Mouse (Mus musculus): ENCODE results near the gene Gm11541. TPM values are rescaled to one million over a fixed set of nuclear protein-coding genes. Genes with fewer than 3 reads are reported as not detected.

Gm11541 gene
- polyA plus RNA-seq (2014; fragmentation: Illumina TruSeq; extraction: RNeasy Lipid Tissue Mini Kit (QIAGEN cat#74804); ENCODE audit: low read depth, low replicate concordance) = not detected

GRCm38 (mm10) chr11:94704472-94704871, at the start of gene Gm11541:
Gm11541 (minus strand) TSS chr11:94704499.

DNA sequence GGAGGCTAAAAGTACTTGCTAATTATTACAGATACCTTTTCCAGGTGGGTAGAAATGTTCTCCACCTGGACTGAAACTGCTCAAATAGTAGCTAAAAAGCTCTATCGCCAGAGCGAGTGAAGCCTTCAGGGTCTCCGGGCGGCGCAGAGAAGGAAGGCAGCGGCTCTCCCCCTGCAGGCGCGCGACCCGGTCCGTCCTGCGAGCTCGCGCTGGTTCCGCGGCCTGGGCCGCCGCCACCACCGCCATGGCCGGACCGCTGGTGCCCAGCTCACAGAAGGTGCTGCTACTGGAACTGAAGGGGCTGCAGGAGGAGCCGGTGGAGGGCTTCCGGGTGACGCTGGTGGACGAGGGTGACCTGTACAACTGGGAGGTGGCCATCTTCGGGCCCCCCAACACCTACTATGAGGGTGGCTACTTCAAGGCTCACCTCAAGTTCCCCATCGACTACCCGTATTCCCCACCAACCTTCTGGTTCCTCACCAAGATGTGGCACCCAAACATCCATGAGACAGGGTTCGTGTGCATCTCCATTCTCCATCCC, 37.5 kb upstream of the Gm11541 start, which contains the start of gene Cdc34b:
Gene Cdc34b (plus strand): TSS at position 51 of the 541 bp plus-strand sequence.

GRCm38 (mm10) chr11:94676754-94677606, 27.3 kb downstream of the Gm11541 start, which contains the start of gene Xylt2:
Xylt2 (minus strand) TSS chr11:94677515.

DNA sequence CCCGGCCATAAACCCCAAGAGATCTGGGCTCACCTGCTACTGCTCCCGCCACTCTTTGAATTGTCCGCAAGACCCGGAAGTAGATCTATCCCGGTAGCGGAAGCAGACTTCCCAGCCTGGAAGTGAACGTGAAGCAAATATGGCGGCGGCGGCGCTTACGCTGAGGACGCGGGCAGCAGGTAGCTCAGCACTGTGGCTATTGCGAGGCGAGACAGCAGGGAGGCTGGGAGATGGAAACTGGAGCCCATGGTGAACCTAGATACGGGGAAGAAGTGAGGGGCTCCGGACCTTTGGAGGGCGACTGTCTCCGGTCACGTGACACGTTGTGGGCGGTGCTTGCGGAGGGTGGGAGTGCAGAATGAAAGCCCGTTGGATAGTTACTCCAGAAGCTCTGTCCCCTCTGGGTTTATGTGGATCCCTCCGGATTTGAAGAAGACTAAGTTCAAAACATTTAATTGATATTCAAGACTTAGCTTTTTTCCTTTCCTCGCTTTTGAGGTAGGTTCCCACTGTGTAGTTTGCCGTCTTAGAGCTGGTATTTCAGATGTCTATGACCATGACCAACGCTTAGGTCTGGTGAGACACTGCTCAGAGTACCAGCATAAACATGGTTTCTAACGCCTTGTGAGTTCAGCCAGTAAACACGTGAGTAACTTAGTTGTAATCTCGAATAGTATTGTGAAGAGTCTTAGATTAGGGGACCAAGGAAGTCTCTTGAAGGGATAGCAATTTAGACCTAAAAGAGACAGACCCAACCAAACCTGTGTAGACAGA, 50.4 kb downstream of the Gm11541 start, which contains the start of the genes Mrpl27 and Eme1:
Gene Mrpl27 (plus strand): TSS at position 105 of the 774 bp plus-strand sequence.
Gene Eme1 (minus strand): TSS at position 302 of the 774 bp plus-strand sequence.

Other genes starting within 250 kb of the Gm11541 start
- not detected for gene Cacna1g, start 230.3 kb downstream of the Gm11541 start, polyA plus RNA-seq (2014; fragmentation: Illumina TruSeq; extraction: RNeasy Lipid Tissue Mini Kit (QIAGEN cat#74804); ENCODE audit: low read depth, low replicate concordance)
- gene Spata20, start 218.3 kb downstream of the Gm11541 start, polyA plus RNA-seq (2014; fragmentation: Illumina TruSeq; extraction: RNeasy Lipid Tissue Mini Kit (QIAGEN cat#74804); ENCODE audit: low read depth, low replicate concordance) = not detected
- 1.8 TPM for gene Epn3, start 204.5 kb downstream of the Gm11541 start, polyA plus RNA-seq (2014; fragmentation: Illumina TruSeq; extraction: RNeasy Lipid Tissue Mini Kit (QIAGEN cat#74804); ENCODE audit: low read depth, low replicate concordance)
- 0.40 TPM for gene Mycbpap, start 182.8 kb downstream of the Gm11541 start, polyA plus RNA-seq (2014; fragmentation: Illumina TruSeq; extraction: RNeasy Lipid Tissue Mini Kit (QIAGEN cat#74804); ENCODE audit: low read depth, low replicate concordance)
- gene Rsad1, start 155.2 kb downstream of the Gm11541 start, polyA plus RNA-seq (2014; fragmentation: Illumina TruSeq; extraction: RNeasy Lipid Tissue Mini Kit (QIAGEN cat#74804); ENCODE audit: low read depth, low replicate concordance) = 5.1 TPM
- not detected for gene Chad, start 139.5 kb downstream of the Gm11541 start, polyA plus RNA-seq (2014; fragmentation: Illumina TruSeq; extraction: RNeasy Lipid Tissue Mini Kit (QIAGEN cat#74804); ENCODE audit: low read depth, low replicate concordance)
- 12.4 TPM for gene Acsf2, start 102.6 kb downstream of the Gm11541 start, polyA plus RNA-seq (2014; fragmentation: Illumina TruSeq; extraction: RNeasy Lipid Tissue Mini Kit (QIAGEN cat#74804); ENCODE audit: low read depth, low replicate concordance)
- 35.2 TPM for gene Lrrc59, start 74.7 kb downstream of the Gm11541 start, polyA plus RNA-seq (2014; fragmentation: Illumina TruSeq; extraction: RNeasy Lipid Tissue Mini Kit (QIAGEN cat#74804); ENCODE audit: low read depth, low replicate concordance)
- 26.8 TPM for gene Mrpl27, start 50.7 kb downstream of the Gm11541 start, polyA plus RNA-seq (2014; fragmentation: Illumina TruSeq; extraction: RNeasy Lipid Tissue Mini Kit (QIAGEN cat#74804); ENCODE audit: low read depth, low replicate concordance)
- gene Eme1, start 50.5 kb downstream of the Gm11541 start, polyA plus RNA-seq (2014; fragmentation: Illumina TruSeq; extraction: RNeasy Lipid Tissue Mini Kit (QIAGEN cat#74804); ENCODE audit: low read depth, low replicate concordance) = not detected
- 0.93 TPM for gene Xylt2, start 27.0 kb downstream of the Gm11541 start, polyA plus RNA-seq (2014; fragmentation: Illumina TruSeq; extraction: RNeasy Lipid Tissue Mini Kit (QIAGEN cat#74804); ENCODE audit: low read depth, low replicate concordance)
- not detected for gene Cdc34b, start 37.3 kb upstream of the Gm11541 start, polyA plus RNA-seq (2014; fragmentation: Illumina TruSeq; extraction: RNeasy Lipid Tissue Mini Kit (QIAGEN cat#74804); ENCODE audit: low read depth, low replicate concordance)
- not detected for gene Tmem92, start 78.2 kb upstream of the Gm11541 start, polyA plus RNA-seq (2014; fragmentation: Illumina TruSeq; extraction: RNeasy Lipid Tissue Mini Kit (QIAGEN cat#74804); ENCODE audit: low read depth, low replicate concordance)
- gene Col1a1, start 231.7 kb upstream of the Gm11541 start, polyA plus RNA-seq (2014; fragmentation: Illumina TruSeq; extraction: RNeasy Lipid Tissue Mini Kit (QIAGEN cat#74804); ENCODE audit: low read depth, low replicate concordance) = 1.5 TPM